Mouse (Mus musculus) heart, adult 2 months (tissue): ENCODE measurements around the gene Tmem182.

Experiments
- CTCF ChIP-seq: fragments of 200-600 bp; IDR thresholded peaks from 2 replicates; pipeline ENCODE4 v1.8.1; 2022; ENCODE audit warnings: antibody characterized with exemption, mild to moderate bottlenecking, moderate library complexity
- EP300 ChIP-seq: fragments of 200-500 bp; IDR thresholded peaks from 2 replicates; pipeline ENCODE4 v1.6.1; 2011; ENCODE audit warnings: low read depth, low read length, control low read depth; ENCODE audit not compliant: insufficient read depth
- POLR2A ChIP-seq: fragments of 200-500 bp; IDR thresholded peaks from 2 replicates; pipeline ENCODE4 v1.6.1; 2011; ENCODE audit warnings: mild to moderate bottlenecking, low read depth, low read length, control low read depth; ENCODE audit not compliant: insufficient read depth

GRCm38 (mm10) chr1:40844616-40845015 is 39.2 kb downstream of the Tmem182 start:
- TF ChIP-seq CTCF (peak; percentile 91), POLR2A (no peak), EP300 (peak; percentile 90)
